14 mouse cellular contexts compared by ENCODE assay signal in genomic region chr15:25441868-25442185, GRCm38 (mm10). TPM values are rescaled to one million over a fixed set of nuclear protein-coding genes. Genes with fewer than 3 reads are reported as not detected.
DNase-seq lines count a peak whose midpoint lies in the region; ATAC-seq and TF ChIP-seq lines count a peak whose summit lies in the region.
"Had no signal": no experiment of that assay in that cellular context is flagged by ENCODE, and none has a peak within 500 bp of the region (broad histone marks: within the 10 kb centered on the region; RNA-seq: fewer than 3 reads in every experiment).

No protein-coding gene starts in this region.

- H3K4me2 ChIP-seq in hindbrain, postnatal 0 days (ENCODE audit: low read depth, low read length) = no peak overlapping the region
- H3K4me2 ChIP-seq in liver, embryonic 12.5 days = no peak overlapping the region
- 0 out of 2 replicates have a peak overlapping the region, but pooled peaks have one; percentile 55 for H3K4me2 ChIP-seq in limb, embryonic 12.5 days
- no peak overlapping the region for H3K4me2 ChIP-seq in forebrain, embryonic 14.5 days (ENCODE audit: low read length)

- no peaks in the 10 kb centered on the region for H3K79me2 ChIP-seq in liver, adult 2 months (ENCODE audit: control insufficient read depth, insufficient read depth, low read length)

- no peak for TF ChIP-seq POLR2A in liver, adult 2 months (IDR thresholded peaks at IDR 0.05; ENCODE audit: extremely low read depth, insufficient read depth, low read length)

- H3K27me3 ChIP-seq in hindbrain, embryonic 10.5 days (ENCODE audit: insufficient read depth, poor library complexity, severe bottlenecking) = peaks cover 20% of the 10 kb centered on the region; the same call in 1 of the 2 replicates
- no peaks in the 10 kb centered on the region for H3K27me3 ChIP-seq in hindbrain, postnatal 0 days (ENCODE audit: insufficient read depth, low read length)
- no peaks in the 10 kb centered on the region for H3K27me3 ChIP-seq in liver, adult 2 months (ENCODE audit: control insufficient read depth, insufficient read depth, low read length)
- peaks cover 15% of the 10 kb centered on the region; the same call in 1 of the 2 replicates for H3K27me3 ChIP-seq in liver, embryonic 12.5 days (replicated peaks)
- H3K27me3 ChIP-seq in limb, embryonic 12.5 days = no peaks in the 10 kb centered on the region; the same call in 1 of the 2 replicates
- H3K27me3 ChIP-seq in forebrain, embryonic 14.5 days (replicated peaks; ENCODE audit: control insufficient read depth, insufficient read depth, low read length) = peaks cover 3% of the 10 kb centered on the region; the same call in 1 of the 2 replicates

- WGBS in hindbrain, embryonic 10.5 days = 65% methylated on average over 9 of the region's 9 CpGs
- 61% methylated on average over 9 of the region's 9 CpGs for WGBS in hindbrain, postnatal 0 days
- WGBS in liver, adult 2 months = 85% methylated on average over 9 of the region's 9 CpGs
- 69% methylated on average over 9 of the region's 9 CpGs for WGBS in liver, embryonic 12.5 days (ENCODE audit: insufficient replicate concordance)
- WGBS in limb, embryonic 12.5 days = 84% methylated on average over 9 of the region's 9 CpGs
- 74% methylated on average over 9 of the region's 9 CpGs for WGBS in forebrain, embryonic 14.5 days

- H3K27ac ChIP-seq in hindbrain, embryonic 10.5 days = 0 out of 2 replicates have a peak overlapping the region, but pooled peaks have one; percentile 50
- no peak overlapping the region for H3K27ac ChIP-seq in hindbrain, postnatal 0 days
- H3K27ac ChIP-seq in liver, adult 2 months (replicated peaks; ENCODE audit: insufficient read depth, low read depth, low read length) = peak overlapping the region; percentile 55
- no peak overlapping the region for H3K27ac ChIP-seq in liver, embryonic 12.5 days
- no peak overlapping the region for H3K27ac ChIP-seq in limb, embryonic 12.5 days
- no peak overlapping the region for H3K27ac ChIP-seq in forebrain, embryonic 14.5 days (ENCODE audit: low read depth, low read length)
- H3K27ac ChIP-seq: heart, embryonic 15.5 days; midbrain, embryonic 12.5 days; stomach, postnatal 0 days had no signal

- no peaks in the 10 kb centered on the region for H3K9me3 ChIP-seq in hindbrain, embryonic 10.5 days
- H3K9me3 ChIP-seq in hindbrain, postnatal 0 days (ENCODE audit: low read length) = no peaks in the 10 kb centered on the region
- no peaks in the 10 kb centered on the region for H3K9me3 ChIP-seq in liver, embryonic 12.5 days (replicated peaks)
- H3K9me3 ChIP-seq in limb, embryonic 12.5 days = no peaks in the 10 kb centered on the region
- no peaks in the 10 kb centered on the region for H3K9me3 ChIP-seq in forebrain, embryonic 14.5 days (replicated peaks; ENCODE audit: control insufficient read depth, low read length)
- H3K9me3 ChIP-seq: heart, embryonic 15.5 days; midbrain, embryonic 12.5 days had no signal

- no peak for ATAC-seq in hindbrain, postnatal 0 days
- no peak for ATAC-seq in liver, embryonic 12.5 days
- ATAC-seq in limb, embryonic 12.5 days (ENCODE audit: insufficient number of reproducible peaks, insufficient read depth, low FRiP score, low TSS enrichment, low read depth) = no peak
- no peak for ATAC-seq in forebrain, embryonic 14.5 days

- H3K9ac ChIP-seq in hindbrain, postnatal 0 days (replicated peaks; ENCODE audit: low read length) = no peak overlapping the region
- no peak overlapping the region for H3K9ac ChIP-seq in liver, adult 2 months (ENCODE audit: low read depth, low read length)
- H3K9ac ChIP-seq in liver, embryonic 12.5 days = no peak overlapping the region
- H3K9ac ChIP-seq in limb, embryonic 12.5 days (replicated peaks) = no peak overlapping the region
- no peak overlapping the region for H3K9ac ChIP-seq in forebrain, embryonic 14.5 days (ENCODE audit: low read length)
- H3K9ac ChIP-seq: heart, embryonic 15.5 days; midbrain, embryonic 12.5 days had no signal

- DNase-seq in embryo, embryonic 10.5 days (ENCODE audit: low spot score) = peak; percentile 20
- DNase-seq in embryo, embryonic 11 days = no peak
- DNase-seq in hindbrain, embryonic 10.5 days (ENCODE audit: low spot score) = no peak
- DNase-seq in hindbrain, postnatal 0 days (ENCODE audit: low spot score) = no peak
- DNase-seq in liver, adult 2 months (ENCODE audit: extremely low read depth, low read depth, low spot score) = no peak
- DNase-seq in forebrain, embryonic 14.5 days (ENCODE audit: low spot score) = no peak
- DNase-seq: adrenal gland, adult 8-10 months; left cerebral cortex, postnatal 4 days; lung, postnatal 14 days had no signal

- H3K4me1 ChIP-seq in hindbrain, embryonic 10.5 days (replicated peaks) = peaks cover 33% of the 10 kb centered on the region
- no peaks in the 10 kb centered on the region for H3K4me1 ChIP-seq in hindbrain, postnatal 0 days (ENCODE audit: insufficient read depth, low read length)
- no peaks in the 10 kb centered on the region for H3K4me1 ChIP-seq in liver, adult 2 months (ENCODE audit: control insufficient read depth, insufficient read depth, low read length)
- peaks cover 10% of the 10 kb centered on the region; the same call in 1 of the 2 replicates for H3K4me1 ChIP-seq in liver, embryonic 12.5 days
- peaks cover 20% of the 10 kb centered on the region for H3K4me1 ChIP-seq in limb, embryonic 12.5 days (replicated peaks)
- no peaks in the 10 kb centered on the region for H3K4me1 ChIP-seq in forebrain, embryonic 14.5 days (ENCODE audit: control insufficient read depth, insufficient read depth, low read length)

- no peak overlapping the region for H3K4me3 ChIP-seq in hindbrain, embryonic 10.5 days
- no peak overlapping the region for H3K4me3 ChIP-seq in hindbrain, postnatal 0 days (ENCODE audit: low read length)
- no peak overlapping the region for H3K4me3 ChIP-seq in liver, adult 2 months (ENCODE audit: insufficient read depth, low read depth, low read length)
- no peak overlapping the region for H3K4me3 ChIP-seq in liver, embryonic 12.5 days
- H3K4me3 ChIP-seq in limb, embryonic 12.5 days (replicated peaks) = no peak overlapping the region
- no peak overlapping the region for H3K4me3 ChIP-seq in forebrain, embryonic 14.5 days (ENCODE audit: low read depth, low read length)
- H3K4me3 ChIP-seq: midbrain, embryonic 12.5 days had no signal

- no peaks in the 10 kb centered on the region for H3K36me3 ChIP-seq in hindbrain, embryonic 10.5 days
- H3K36me3 ChIP-seq in hindbrain, postnatal 0 days (ENCODE audit: insufficient read depth, low read length) = no peaks in the 10 kb centered on the region
- no peaks in the 10 kb centered on the region for H3K36me3 ChIP-seq in liver, adult 2 months (ENCODE audit: control insufficient read depth, insufficient read depth, low read length)
- no peaks in the 10 kb centered on the region for H3K36me3 ChIP-seq in liver, embryonic 12.5 days
- H3K36me3 ChIP-seq in limb, embryonic 12.5 days = no peaks in the 10 kb centered on the region
- H3K36me3 ChIP-seq in forebrain, embryonic 14.5 days (ENCODE audit: control insufficient read depth, insufficient read depth, low read length) = no peaks in the 10 kb centered on the region
- H3K36me3 ChIP-seq: heart, embryonic 15.5 days; midbrain, embryonic 12.5 days had no signal

- TF ChIP-seq CTCF in hindbrain, postnatal 0 days (IDR thresholded peaks at IDR 0.05; ENCODE audit: low read depth) = no peak
- no peak for TF ChIP-seq CTCF in liver, adult 2 months (IDR thresholded peaks at IDR 0.05; ENCODE audit: low read depth, low read length)

RNA-seq across cellular contexts. Expression of gene Basp1, which starts 28.3 kb away (rescaled TPM):
- 48.6 and 77.4 TPM in 2 replicates for polyA plus RNA-seq in hindbrain, embryonic 10.5 days (2016; fragmentation: Nextera tagmentation; extraction: Ambion mirVana)
- 701 and 894 TPM in 2 replicates for total RNA-seq in hindbrain, postnatal 0 days (2014; rRNA removed)
- polyA plus RNA-seq in hindbrain, postnatal 0 days (2015; fragmentation: Nextera tagmentation; extraction: Ambion mirVana) = 415 and 425 TPM in 2 replicates
- 1.3 and 1.5 TPM in 2 replicates for total RNA-seq in liver, adult 2 months (2014; rRNA removed)
- 0.61 and 0.75 TPM in 2 replicates for polyA plus RNA-seq in liver, adult 2 months (2012; rRNA removed)
- polyA plus RNA-seq in liver, embryonic 12.5 days (2016; fragmentation: Nextera tagmentation; extraction: Ambion mirVana) = 9.6 and 10.8 TPM in 2 replicates
- polyA plus RNA-seq in limb, embryonic 12.5 days (2016; fragmentation: Nextera tagmentation; extraction: Ambion mirVana) = 71.4 and 113 TPM in 2 replicates
- polyA plus RNA-seq in forebrain, embryonic 14.5 days (2014; fragmentation: Nextera tagmentation; extraction: Ambion mirVana) = 154 and 164 TPM in 2 replicates

Comparison
In these comparisons a context has a peak if more than half of its experiments do, and no peak if none do; other contexts are left out.
1. H3K27ac ChIP-seq: peak in hindbrain, embryonic 10.5 days (single experiment) and liver, adult 2 months (single experiment); none in hindbrain, postnatal 0 days (single experiment), liver, embryonic 12.5 days (single experiment), limb, embryonic 12.5 days (single experiment) and forebrain, embryonic 14.5 days (single experiment).